Mouse (Mus musculus): Measurements from ENCODE around the gene Ndufs2.

Ndufs2 gene

DNA sequence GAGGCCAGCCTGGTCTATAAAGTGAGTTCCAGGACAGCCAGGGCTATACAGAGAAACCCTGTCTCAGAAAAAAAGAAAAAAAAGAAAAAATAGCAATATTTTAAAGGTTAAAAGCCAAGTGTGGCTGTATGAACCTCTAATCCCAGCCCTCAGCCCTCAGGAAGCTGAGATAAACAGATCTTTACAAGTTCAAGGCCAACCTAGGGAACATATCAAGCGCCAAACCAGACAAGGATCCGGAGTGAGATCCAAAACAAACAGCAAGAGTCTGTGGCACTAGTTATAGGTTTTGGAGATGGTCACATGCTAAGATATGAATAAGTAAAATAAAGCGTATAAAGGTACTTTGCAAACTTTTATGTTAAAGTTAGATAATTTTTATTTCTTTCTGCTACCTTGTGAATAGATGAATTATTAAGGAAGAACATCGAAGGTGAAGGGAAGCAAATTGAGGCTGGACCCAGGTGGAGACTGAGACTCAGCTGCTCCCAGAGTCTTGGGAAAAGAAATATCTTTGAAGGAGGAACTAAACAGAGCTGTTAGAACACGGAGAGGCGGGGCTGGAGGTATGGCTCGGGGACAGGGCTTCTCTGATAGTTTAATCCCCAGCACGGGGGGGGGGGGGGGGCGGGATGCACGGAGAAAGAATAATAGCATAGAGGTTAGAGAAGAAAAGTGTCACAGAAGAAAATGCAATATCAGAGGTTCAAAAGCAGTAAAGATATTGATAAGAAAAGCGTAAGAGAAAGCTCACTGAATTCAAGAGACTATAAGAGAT is 47.5 kb downstream of the Ndufs2 start:
- in situ Hi-C loops (cut with MboI, MseI) = loop anchor here (10.0 kb wide), 1 partner anchor 1249 kb away; no protein-coding TSS in a partner anchor

- in situ Hi-C loops (cut with MboI, MseI) = loop anchor here (10.0 kb wide), 1 partner anchor 1246 kb away; no protein-coding TSS in a partner anchor
These were observed 50.4 kb downstream of the Ndufs2 start for GRCm38 (mm10) chr1:171200769-171201168.

DNA sequence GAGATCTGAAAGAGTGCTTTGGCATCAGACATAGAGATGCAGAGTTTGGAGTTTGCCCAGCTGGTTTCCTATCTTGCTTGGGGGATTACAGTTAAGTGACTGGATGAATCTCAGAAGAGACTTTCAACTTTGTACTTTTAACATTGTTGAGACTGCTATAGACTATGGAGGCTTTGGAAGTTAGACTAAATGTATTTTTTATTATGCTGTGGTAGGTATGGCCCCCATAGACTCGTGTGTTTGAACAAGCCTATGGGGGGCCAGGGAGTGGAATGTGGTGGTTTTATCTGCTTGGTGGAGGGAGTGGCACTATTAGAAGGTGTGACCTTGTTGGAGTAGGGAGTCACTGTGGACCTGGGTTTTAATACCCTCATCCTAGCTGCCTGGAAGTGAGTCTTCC is 51.7 kb downstream of the Ndufs2 start:
- in situ Hi-C loops (cut with MboI, MseI) = no loop called here

GRCm38 (mm10) chr1:171195887-171196397 is 55.2 kb downstream of the Ndufs2 start, which contains the start of gene Pcp4l1:
Gene Pcp4l1, minus strand, starts transcription at chr1:171196268.
- in situ Hi-C loops (cut with MboI, MseI) = no loop called here

- in situ Hi-C loops (cut with MboI, MseI) = no loop called here
These were observed 56.0 kb downstream of the Ndufs2 start for GRCm38 (mm10) chr1:171195046-171195822.

DNA sequence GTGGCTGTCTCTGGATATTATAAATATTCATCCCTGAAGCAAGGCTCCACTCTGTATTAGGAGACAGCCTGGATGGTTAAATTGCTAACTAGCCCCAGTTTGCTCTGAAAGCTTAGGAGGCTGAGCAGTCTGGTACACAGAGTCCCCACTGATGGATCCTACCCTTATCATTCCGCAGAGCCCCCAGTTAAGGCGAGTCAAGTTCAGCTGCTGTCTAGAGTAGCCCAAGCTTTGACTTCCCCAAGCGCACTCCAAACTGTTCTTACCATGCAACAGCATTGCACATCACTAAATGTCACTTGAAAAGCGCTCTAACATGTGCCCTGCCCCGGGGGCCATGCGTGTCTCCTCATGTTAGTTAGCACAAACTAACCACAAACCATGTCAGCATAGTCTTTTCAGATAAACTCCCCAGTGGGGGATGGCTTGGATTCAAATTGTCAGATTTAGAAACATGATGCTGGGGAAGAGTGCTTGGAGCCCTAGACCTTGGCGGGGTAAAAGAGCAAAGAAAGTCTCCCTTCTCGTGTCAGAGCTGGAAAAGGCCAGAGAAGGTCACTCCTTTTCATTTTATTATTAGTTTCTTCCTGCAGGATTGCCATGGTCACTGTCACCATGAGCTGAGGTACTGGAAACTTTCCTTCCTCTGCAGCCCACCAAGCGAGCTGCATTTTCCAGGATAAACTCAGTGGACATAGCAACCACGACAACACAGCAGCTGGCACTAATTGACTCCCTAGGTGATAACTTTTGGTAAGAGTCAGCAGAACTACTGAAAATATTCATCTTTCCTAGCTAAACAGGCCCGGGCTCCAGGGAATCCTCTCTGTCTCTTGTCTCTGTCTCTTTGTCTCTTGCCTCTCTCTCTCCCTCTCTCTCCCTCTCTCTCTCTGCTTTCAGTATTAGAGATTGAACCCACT is 57.0 kb downstream of the Ndufs2 start:
- in situ Hi-C loops (cut with MboI, MseI) = no loop called here

- in situ Hi-C loops (cut with MboI, MseI) = no loop called here
These were observed 57.9 kb downstream of the Ndufs2 start for GRCm38 (mm10) chr1:171193093-171193840.

DNA sequence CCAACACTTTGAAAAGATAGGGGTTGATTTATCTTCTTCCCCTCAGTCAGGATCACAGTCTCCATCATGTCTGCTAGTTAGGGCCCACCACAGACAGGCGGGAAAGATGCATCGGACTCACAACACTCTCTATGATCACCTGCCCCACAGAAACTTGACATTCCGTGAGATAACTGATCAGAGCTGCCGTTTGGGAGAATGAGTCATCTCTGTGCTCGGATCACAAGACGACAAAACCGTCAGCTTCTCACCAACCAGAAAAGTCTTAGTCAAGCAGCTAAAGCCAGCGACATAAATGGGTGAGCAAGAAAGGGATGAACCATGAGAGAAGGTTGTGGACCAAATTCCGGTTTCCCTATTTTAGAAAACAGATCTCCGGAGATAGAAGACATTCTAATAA is 58.9 kb downstream of the Ndufs2 start:
- in situ Hi-C loops (cut with MboI, MseI) = no loop called here

DNA sequence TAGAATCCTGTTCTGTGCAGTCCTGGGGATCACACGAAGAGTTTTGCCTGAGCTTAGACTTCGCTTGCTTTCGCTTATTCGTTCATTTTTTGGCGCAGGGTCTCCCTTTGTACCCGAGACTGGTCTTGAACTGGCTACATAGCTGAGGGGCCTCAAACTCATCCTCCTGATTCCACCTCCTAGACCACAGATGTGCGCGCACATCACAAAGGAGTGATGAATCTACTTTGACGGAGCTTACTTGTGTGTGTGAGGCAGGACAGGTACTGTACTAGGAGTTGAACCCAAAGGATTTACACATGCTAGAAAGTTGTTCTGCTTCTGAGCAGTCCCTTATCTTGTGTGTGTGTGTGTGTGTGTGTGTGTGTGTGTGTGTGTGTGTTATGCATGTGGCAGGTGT is 60.4 kb downstream of the Ndufs2 start:
- in situ Hi-C loops (cut with MboI, MseI) = no loop called here

DNA sequence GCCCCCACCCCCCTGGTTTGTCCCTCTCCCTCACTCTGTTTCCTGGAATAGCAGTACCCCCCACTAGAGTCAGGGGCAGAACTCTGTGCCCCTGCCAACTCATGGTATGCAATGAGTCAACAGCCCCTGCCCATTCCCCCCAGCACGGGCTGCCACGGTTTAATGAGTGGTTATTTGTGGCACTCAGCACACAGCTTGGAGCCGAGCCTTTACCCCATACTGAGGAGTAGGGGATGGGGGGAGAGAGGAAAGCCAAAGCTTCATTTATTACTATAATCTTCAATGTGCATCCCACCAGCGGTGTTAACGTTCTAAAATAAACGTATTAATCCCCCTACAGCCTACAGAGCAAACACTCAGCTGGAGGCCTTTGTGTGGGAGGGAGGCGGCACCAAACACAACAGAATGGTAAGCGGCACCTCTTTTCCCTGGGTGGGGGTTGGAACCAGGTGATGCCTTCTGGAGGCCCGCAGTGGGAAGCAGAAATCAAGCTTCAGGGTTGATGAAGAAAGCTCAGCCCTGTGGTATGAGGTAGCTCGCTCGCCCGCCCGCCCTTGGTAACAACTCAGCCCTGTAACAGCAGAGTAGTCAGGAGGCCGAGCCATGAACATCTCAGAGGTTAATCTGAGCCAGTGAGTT is 61.6 kb downstream of the Ndufs2 start:
- in situ Hi-C loops (cut with MboI, MseI) = no loop called here

DNA sequence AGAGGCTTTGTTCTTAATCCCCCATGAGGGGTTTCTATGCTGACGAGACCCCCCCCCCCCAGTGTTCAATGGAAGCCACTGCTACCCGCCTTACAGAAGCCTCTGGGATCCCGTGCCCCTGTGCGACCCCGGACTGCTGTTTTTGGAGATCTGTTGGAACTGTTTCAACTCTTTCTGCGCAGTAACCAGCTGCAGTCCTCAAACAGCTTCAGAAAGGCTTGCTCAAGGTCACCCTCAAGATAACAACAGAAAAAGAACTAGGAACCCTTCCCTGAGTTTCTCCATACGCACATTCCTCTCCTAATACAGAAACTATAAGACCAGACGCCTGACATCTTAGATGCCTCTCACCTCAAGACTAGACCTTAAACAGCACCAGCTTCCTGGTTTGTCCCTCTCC is 62.1 kb downstream of the Ndufs2 start:
- in situ Hi-C loops (cut with MboI, MseI) = no loop called here

GRCm38 (mm10) chr1:171187851-171188700 is 63.1 kb downstream of the Ndufs2 start:
- in situ Hi-C loops (cut with MboI, MseI) = no loop called here

- in situ Hi-C loops (cut with MboI, MseI) = no loop called here
These were observed 65.5 kb downstream of the Ndufs2 start for GRCm38 (mm10) chr1:171185655-171186054.

Data from regulatory T cell (primary cell).